Mouse (Mus musculus): ENCODE data around the gene Rpl9-ps1.

Rpl9-ps1 gene

GRCm38 (mm10) chr11:83623586-83623985, 21.8 kb downstream of the Rpl9-ps1 start:
- no peak for DNase-seq (ENCODE audit: low spot score in 2 of 2)

GRCm38 (mm10) chr11:83619037-83619436, 26.4 kb downstream of the Rpl9-ps1 start:
- DNase-seq (ENCODE audit: low spot score in 2 of 2): no peak

GRCm38 (mm10) chr11:83618238-83618637, 27.2 kb downstream of the Rpl9-ps1 start:
- DNase-seq (ENCODE audit: low spot score in 2 of 2): no peak

- DNase-seq (ENCODE audit: low spot score in 2 of 2): no peak
Measured at GRCm38 (mm10) chr11:83616586-83616985, 28.8 kb downstream of the Rpl9-ps1 start.

- DNase-seq (ENCODE audit: low spot score in 2 of 2): no peak
Measured at GRCm38 (mm10) chr11:83610900-83611299, 34.5 kb downstream of the Rpl9-ps1 start.

- no peak for DNase-seq (ENCODE audit: low spot score in 2 of 2)
Measured at GRCm38 (mm10) chr11:83606396-83606795, 39.0 kb downstream of the Rpl9-ps1 start.

GRCm38 (mm10) chr11:83605535-83605934, 39.9 kb downstream of the Rpl9-ps1 start:
- DNase-seq (ENCODE audit: low spot score in 2 of 2): no peak

- no peak for DNase-seq (ENCODE audit: low spot score in 2 of 2)
Measured at GRCm38 (mm10) chr11:83604698-83605097, 40.7 kb downstream of the Rpl9-ps1 start.

- no peak for DNase-seq (ENCODE audit: low spot score in 2 of 2)
Measured at GRCm38 (mm10) chr11:83603399-83603798, 42.0 kb downstream of the Rpl9-ps1 start.

- no peak for DNase-seq (ENCODE audit: low spot score in 2 of 2)
Measured at GRCm38 (mm10) chr11:83600576-83600975, 44.8 kb downstream of the Rpl9-ps1 start.

GRCm38 (mm10) chr11:83598991-83599390, 46.4 kb downstream of the Rpl9-ps1 start:
- DNase-seq (ENCODE audit: low spot score in 2 of 2): no peak

GRCm38 (mm10) chr11:83598207-83598837, 47.1 kb downstream of the Rpl9-ps1 start:
- DNase-seq (ENCODE audit: low spot score in 2 of 2): no peak

GRCm38 (mm10) chr11:83597796-83598195, 47.6 kb downstream of the Rpl9-ps1 start:
- DNase-seq (ENCODE audit: low spot score in 2 of 2): no peak

GRCm38 (mm10) chr11:83595669-83596455, 49.6 kb downstream of the Rpl9-ps1 start:
- no peak for DNase-seq (ENCODE audit: low spot score in 2 of 2)

All from frontal cortex, postnatal 36 days (tissue).